Mouse (Mus musculus) thymus, adult 18-20 months (tissue): Measurements from ENCODE around the gene Gm20878.
"Not testable (repeated sequence)": the region's sequence is repeated elsewhere in the genome, so short reads cannot be mapped to it uniquely, and the experiment has no call there.

ENCODE experiments used
- DNase-seq, 2 experiments: peaks; one replicate each; pipeline ENCODE4 v3.0.0; 2022; ENCODE audit warnings: mixed read lengths in 2 of 2

Gene Gm20878

GRCm38 (mm10) chr4:41941272-41941671 is at the start of gene Gm20878:
Gene Gm20878 (plus strand): TSS chr4:41941572.
- DNase-seq: not testable (repeated sequence)

DNA sequence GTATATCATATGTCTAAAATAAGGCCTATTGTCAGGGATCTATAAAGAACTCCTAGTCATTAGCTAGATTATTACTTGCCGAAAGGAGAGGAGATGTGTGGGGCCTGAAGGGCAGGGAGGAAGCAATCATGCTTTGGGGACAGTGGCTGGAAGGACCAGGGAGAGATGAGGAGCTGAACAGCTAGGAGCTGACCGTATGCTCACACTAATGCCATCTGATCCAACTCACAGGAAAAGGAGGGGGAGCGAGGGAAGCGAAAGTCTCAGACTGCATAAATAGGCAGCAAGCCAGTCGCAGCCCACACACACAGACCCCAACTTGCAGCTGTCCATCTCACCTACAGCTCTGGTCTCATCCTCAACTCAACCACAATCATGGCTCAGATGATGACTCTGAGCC is 38.1 kb upstream of the Gm20878 start, which contains the start of gene Gm21541:
Gm21541 (plus strand) TSS at position 301 of the 400 bp plus-strand sequence.
- DNase-seq: not testable (repeated sequence)

GRCm38 (mm10) chr4:41965758-41966157 is 24.4 kb downstream of the Gm20878 start, which contains the start of gene Fam205a4:
Gene Fam205a4 (plus strand): TSS chr4:41966058.
- not testable (repeated sequence) for DNase-seq
